Mouse (Mus musculus) heart, embryonic 10.5 days (tissue): ENCODE results near the gene Chil1. TPM values are rescaled to one million over a fixed set of nuclear protein-coding genes. Genes with fewer than 3 reads are reported as not detected.

ENCODE experiments used
- DNase-seq: peaks from one replicate; pipeline ENCODE4 v3.0.0-alpha.2; 2017; ENCODE audit warnings: low spot score
- H3K27ac ChIP-seq: fragments of 300-500 bp; sonication (generic); 2 replicates; pipeline ENCODE4 v1.5.1; 2016; ENCODE audit warnings: mild to moderate bottlenecking
- H3K27me3 ChIP-seq: fragments of 300-500 bp; sonication (generic); 2 replicates; pipeline ENCODE4 v1.6.1; 2016; ENCODE audit warnings: mild to moderate bottlenecking; ENCODE audit not compliant: poor library complexity, insufficient read depth, severe bottlenecking
- H3K36me3 ChIP-seq: fragments of 300-500 bp; sonication (generic); 2 replicates; pipeline ENCODE4 v1.6.1; 2016; ENCODE audit warnings: mild to moderate bottlenecking, moderate library complexity
- H3K4me1 ChIP-seq: fragments of 300-500 bp; sonication (generic); 2 replicates; pipeline ENCODE4 v1.6.1; 2016; ENCODE audit warnings: mild to moderate bottlenecking
- H3K4me3 ChIP-seq: fragments of 300-500 bp; sonication (generic); 2 replicates; pipeline ENCODE4 v1.5.1; 2016; ENCODE audit warnings: mild to moderate bottlenecking, moderate library complexity
- H3K9me3 ChIP-seq: fragments of 300-500 bp; sonication (generic); 2 replicates; pipeline ENCODE4 v1.6.1; 2016; ENCODE audit warnings: mild to moderate bottlenecking, moderate library complexity
- WGBS: fragments of 180-500 bp; shearing (Covaris S2); methylation state at CpG from one replicate; pipeline ENCODE4 v1.1.7; 2016; 5-methylcytosine and 5-hydroxymethylcytosine counted together
- polyA plus RNA-seq: library from polyadenylated mRNA; unstranded; fragments of >200 nt; fragmentation: Nextera tagmentation; extraction: Ambion mirVana; gene quantifications from 2 replicates; pipeline ENCODE4 v1.2.1, GENCODE M21; 2016

Chil1 gene
- polyA plus RNA-seq, 1 experiment from 2014 or later = 1.1 TPM

DNA sequence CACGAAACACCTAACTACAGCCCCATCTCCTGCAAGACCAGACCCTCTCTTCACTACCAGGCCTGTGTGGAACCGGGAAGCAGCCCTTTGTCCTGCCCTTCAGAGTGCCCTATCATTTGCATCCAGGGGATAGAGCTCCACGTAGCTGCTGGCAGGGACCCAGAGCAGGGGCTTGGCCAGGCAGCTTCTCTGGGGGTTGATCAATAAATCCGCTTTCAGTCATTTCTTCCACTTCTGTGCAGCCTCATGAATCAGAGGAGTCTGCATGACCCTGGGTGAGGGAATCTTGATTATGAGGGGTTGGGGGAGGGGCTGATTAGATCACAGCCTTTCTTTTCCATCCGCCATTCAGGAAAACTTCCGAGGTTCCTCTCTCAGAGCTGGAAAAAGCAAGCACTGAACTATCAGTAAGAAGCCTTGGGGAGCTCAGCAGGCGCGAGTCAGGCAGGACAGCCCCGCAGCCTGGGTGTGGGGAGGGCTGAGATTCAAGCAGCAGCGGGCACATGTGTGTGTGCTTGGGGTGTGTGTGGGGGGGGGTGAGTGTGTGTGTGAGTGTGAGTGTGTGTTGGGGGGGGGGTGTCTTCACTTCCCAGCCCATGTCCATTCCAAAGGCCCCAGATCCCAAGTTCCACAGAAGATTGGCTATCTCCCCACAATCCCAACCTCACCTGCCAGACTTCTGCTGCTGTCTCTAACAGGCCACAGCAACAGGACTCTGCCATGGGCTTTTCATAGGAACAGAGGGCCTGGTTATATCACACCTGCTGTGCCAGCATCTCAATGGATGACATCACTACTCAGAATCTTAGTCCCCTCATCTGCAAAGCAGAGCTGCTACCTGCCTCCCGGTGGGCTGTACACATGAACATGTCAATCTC, 34.0 kb downstream of the Chil1 start:
- H3K4me1 ChIP-seq = peaks cover 63% of the 10 kb centered on the region
- H3K27ac ChIP-seq = peak overlapping the region; percentile 71; the same call in 1 of the 2 replicates
- DNase-seq = no peak
- no peaks in the 10 kb centered on the region for H3K9me3 ChIP-seq
- H3K27me3 ChIP-seq = peaks cover 10% of the 10 kb centered on the region; the same call in 1 of the 2 replicates
- H3K4me3 ChIP-seq = no peak overlapping the region
- no peaks in the 10 kb centered on the region for H3K36me3 ChIP-seq
- whole genome bisulfite sequencing = 22% methylated on average over 11 of the region's 11 CpGs

DNA sequence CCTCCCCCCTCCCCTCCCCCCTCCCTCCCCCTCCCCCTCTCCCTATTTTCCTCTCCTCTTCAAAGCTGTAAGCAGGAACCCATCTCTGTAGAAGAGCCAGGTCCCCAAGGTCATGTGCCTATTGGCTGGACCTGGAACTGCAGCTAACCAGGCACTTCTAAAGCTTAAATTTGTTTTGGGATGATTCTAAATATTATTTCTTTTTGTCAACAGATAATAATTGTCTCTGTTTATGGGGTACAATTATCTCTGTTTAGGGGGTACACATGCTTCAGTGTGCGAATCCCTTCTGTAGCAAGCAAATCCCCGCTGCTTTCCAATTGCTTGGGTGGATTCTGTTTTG, 34.6 kb downstream of the Chil1 start:
- Histone ChIP-seq H3K4me3 (no peak overlapping the region), H3K36me3 (no peaks in the 10 kb centered on the region), H3K27me3 (peaks cover 10% of the 10 kb centered on the region; the same call in 1 of the 2 replicates), H3K4me1 (peaks cover 63% of the 10 kb centered on the region), H3K9me3 (no peaks in the 10 kb centered on the region), H3K27ac (peak overlapping the region; percentile 71; the same call in 1 of the 2 replicates)
- 87% methylated on average over 2 of the region's 2 CpGs for WGBS
- no peak for DNase-seq

DNA sequence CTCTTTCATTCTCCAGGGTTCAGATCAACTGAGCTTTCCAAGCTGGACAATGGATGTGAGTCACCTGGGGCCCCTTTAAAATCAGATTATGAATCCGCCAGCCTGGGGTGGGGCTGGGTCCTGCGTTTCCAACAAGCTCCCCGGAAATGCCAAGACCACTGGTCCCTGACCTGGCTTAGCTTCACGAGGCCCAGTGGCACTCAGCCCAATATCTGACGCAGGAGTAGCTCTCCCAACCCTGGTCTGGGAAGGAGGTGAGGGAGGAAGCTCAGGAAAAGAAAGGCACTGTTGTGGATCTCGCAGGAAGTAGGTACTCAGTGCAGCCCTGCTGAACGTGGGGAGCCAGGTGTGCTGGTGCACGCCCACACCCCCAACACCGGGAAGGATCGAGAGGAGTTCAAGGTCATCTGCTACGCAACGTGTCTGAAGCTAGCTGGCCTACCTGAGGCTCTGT, 35.1 kb downstream of the Chil1 start:
- Histone ChIP-seq H3K9me3 (no peaks in the 10 kb centered on the region), H3K4me1 (peaks cover 63% of the 10 kb centered on the region), H3K36me3 (no peaks in the 10 kb centered on the region), H3K27ac (peak overlapping the region; percentile 17; the same call in 1 of the 2 replicates), H3K4me3 (no peak overlapping the region), H3K27me3 (peaks cover 10% of the 10 kb centered on the region; the same call in 1 of the 2 replicates)
- DNase-seq = no peak
- 63% methylated on average over 12 of the region's 12 CpGs for WGBS

- H3K4me1 ChIP-seq = peaks cover 64% of the 10 kb centered on the region
- H3K9me3 ChIP-seq = no peaks in the 10 kb centered on the region
- no peak for DNase-seq
- no peaks in the 10 kb centered on the region for H3K36me3 ChIP-seq
- H3K4me3 ChIP-seq = no peak overlapping the region
- peaks cover 10% of the 10 kb centered on the region; the same call in 1 of the 2 replicates for H3K27me3 ChIP-seq
- 60% methylated on average over 3 of the region's 3 CpGs for WGBS
- 0 out of 2 replicates have a peak overlapping the region, but pooled peaks have one; percentile 62 for H3K27ac ChIP-seq
Measured at GRCm38 (mm10) chr1:134217942-134218341, 36.0 kb downstream of the Chil1 start.

GRCm38 (mm10) chr1:134219608-134220007, 37.6 kb downstream of the Chil1 start:
- 81% methylated on average over 5 of the region's 5 CpGs for WGBS
- H3K4me1 ChIP-seq = peaks cover 64% of the 10 kb centered on the region
- no peak overlapping the region for H3K4me3 ChIP-seq
- no peaks in the 10 kb centered on the region for H3K36me3 ChIP-seq
- peak overlapping the region; percentile 39; the same call in 1 of the 2 replicates for H3K27ac ChIP-seq
- DNase-seq = no peak
- peaks cover 21% of the 10 kb centered on the region; the same call in 1 of the 2 replicates for H3K27me3 ChIP-seq
- no peaks in the 10 kb centered on the region for H3K9me3 ChIP-seq

- Histone ChIP-seq H3K36me3 (no peaks in the 10 kb centered on the region), H3K27ac (peak overlapping the region; percentile 76; the same call in 1 of the 2 replicates), H3K4me3 (no peak overlapping the region), H3K27me3 (peaks cover 21% of the 10 kb centered on the region; the same call in 1 of the 2 replicates), H3K9me3 (no peaks in the 10 kb centered on the region), H3K4me1 (peaks cover 65% of the 10 kb centered on the region)
- no peak for DNase-seq
- 83% methylated on average over 1 of the region's 1 CpGs for WGBS
Measured at GRCm38 (mm10) chr1:134221172-134221571, 39.2 kb downstream of the Chil1 start.

- Histone ChIP-seq H3K4me3 (0 out of 2 replicates have a peak overlapping the region, but pooled peaks have one; percentile 9), H3K27me3 (peaks cover 21% of the 10 kb centered on the region; the same call in 1 of the 2 replicates), H3K9me3 (no peaks in the 10 kb centered on the region), H3K4me1 (peaks cover 62% of the 10 kb centered on the region), H3K27ac (peak overlapping the region; percentile 76), H3K36me3 (no peaks in the 10 kb centered on the region)
- DNase-seq = no peak
- WGBS = 33% methylated on average over 8 of the region's 8 CpGs
Measured at GRCm38 (mm10) chr1:134222122-134223055, 40.4 kb downstream of the Chil1 start.

DNA sequence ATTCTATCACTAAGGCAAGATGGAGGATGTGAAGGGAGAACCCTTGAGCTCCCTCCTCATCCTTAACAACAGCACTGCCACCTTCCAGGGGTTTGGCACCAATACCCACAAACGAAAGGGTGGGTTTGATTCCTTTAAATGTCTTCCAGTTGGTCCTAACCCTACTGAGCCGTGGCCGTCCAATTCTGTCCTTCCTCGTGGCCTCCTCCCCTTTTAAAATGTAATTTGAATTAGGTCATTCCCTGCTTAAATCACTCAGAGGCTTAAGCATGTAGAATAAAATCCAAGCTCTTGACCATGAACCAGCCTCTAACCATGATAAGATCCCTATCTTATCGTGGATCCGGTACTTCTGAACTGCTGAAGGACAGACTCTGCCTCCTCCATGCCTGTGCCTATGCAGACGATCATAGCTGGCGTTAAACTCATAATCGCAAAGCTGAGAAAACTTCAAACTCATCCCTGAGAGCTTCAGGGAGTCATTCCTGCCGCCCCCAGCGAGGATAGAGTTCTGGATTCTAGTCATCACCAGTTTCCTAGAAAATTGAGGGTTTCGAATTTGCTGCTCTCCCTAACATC, 42.8 kb downstream of the Chil1 start:
- no peak for DNase-seq

GRCm38 (mm10) chr1:134225375-134225774, 43.4 kb downstream of the Chil1 start:
- Histone ChIP-seq H3K9me3 (no peaks in the 10 kb centered on the region), H3K4me3 (no peak overlapping the region), H3K27ac (0 out of 2 replicates have a peak overlapping the region, but pooled peaks have one; percentile 32), H3K27me3 (0 out of 2 replicates have a peak, but pooled peaks cover 11% of the 10 kb centered on the region), H3K4me1 (peaks cover 60% of the 10 kb centered on the region), H3K36me3 (no peaks in the 10 kb centered on the region)
- 86% methylated on average over 5 of the region's 5 CpGs for WGBS
- DNase-seq = no peak

More for the DNA sequence above, 42.8 kb downstream of the Chil1 start:
- 0 out of 2 replicates have a peak, but pooled peaks cover 11% of the 10 kb centered on the region for H3K27me3 ChIP-seq
- no peaks in the 10 kb centered on the region for H3K9me3 ChIP-seq
- 82% methylated on average over 12 of the region's 12 CpGs for WGBS
- H3K27ac ChIP-seq = 0 out of 2 replicates have a peak overlapping the region, but pooled peaks have one; percentile 32
- peaks cover 57% of the 10 kb centered on the region for H3K4me1 ChIP-seq
- H3K4me3 ChIP-seq = no peak overlapping the region
- H3K36me3 ChIP-seq = no peaks in the 10 kb centered on the region

- Histone ChIP-seq H3K36me3 (no peaks in the 10 kb centered on the region), H3K4me3 (no peak overlapping the region), H3K9me3 (no peaks in the 10 kb centered on the region), H3K4me1 (peaks cover 59% of the 10 kb centered on the region), H3K27ac (no peak overlapping the region), H3K27me3 (0 out of 2 replicates have a peak, but pooled peaks cover 11% of the 10 kb centered on the region)
- WGBS = 38% methylated on average over 8 of the region's 8 CpGs
- DNase-seq = no peak
Measured at GRCm38 (mm10) chr1:134226739-134227138, 44.8 kb downstream of the Chil1 start.

- WGBS = 61% methylated on average over 5 of the region's 5 CpGs
- peaks cover 29% of the 10 kb centered on the region for H3K27me3 ChIP-seq
- H3K27ac ChIP-seq = no peak overlapping the region
- H3K4me3 ChIP-seq = no peak overlapping the region
- peaks cover 57% of the 10 kb centered on the region for H3K4me1 ChIP-seq
- DNase-seq = no peak
- no peaks in the 10 kb centered on the region for H3K36me3 ChIP-seq
- H3K9me3 ChIP-seq = no peaks in the 10 kb centered on the region
Measured at GRCm38 (mm10) chr1:134229806-134230575, 48.0 kb downstream of the Chil1 start.
